Mouse (Mus musculus) olfactory bulb, adult 2 months (tissue): ENCODE data around the gene Sprn.

Experiments
- CTCF ChIP-seq: fragments of 200-500 bp; IDR thresholded peaks from 2 replicates; pipeline ENCODE4 v1.5.1; 2012; ENCODE audit warnings: low read depth, mild to moderate bottlenecking, low read length, moderate library complexity; ENCODE audit not compliant: insufficient read depth
- POLR2A ChIP-seq: fragments of 200-500 bp; IDR thresholded peaks from 2 replicates; pipeline ENCODE4 v1.6.1; 2012; ENCODE audit warnings: mild to moderate bottlenecking, low read depth, low read length, moderate library complexity; ENCODE audit not compliant: insufficient read depth

GRCm38 (mm10) chr7:140188391-140189328, 34.0 kb upstream of the Sprn start:
- TF ChIP-seq POLR2A (no peak), CTCF (no peak)
